Mouse (Mus musculus) gastrocnemius, postnatal 25 days (tissue): ENCODE results near the gene Gjb6. TPM values are rescaled to one million over a fixed set of nuclear protein-coding genes. Genes with fewer than 3 reads are reported as not detected.

ENCODE experiments used
- DNase-seq: peaks from one replicate; pipeline ENCODE4 v3.0.0; 2022
- long read RNA-seq, 2 experiments: library from polyadenylated mRNA; stranded (forward); transcript quantifications; one replicate each; pipeline ENCODE4 v2.0.0; 2021
- total RNA-seq, 2 experiments: library from RNA; stranded (reverse); gene quantifications; 1 replicate in 1 of 2; 2 replicates in 1 of 2; pipeline ENCODE4 v1.2.3; 2021

Gjb6 gene
- total RNA-seq, result under 1 TPM in 1 of 2 experiments, not detected in 1; 0.13 TPM
- long read RNA-seq, experiment 1, result 0 reads
- long read RNA-seq, experiment 2, result 0 reads

DNA sequence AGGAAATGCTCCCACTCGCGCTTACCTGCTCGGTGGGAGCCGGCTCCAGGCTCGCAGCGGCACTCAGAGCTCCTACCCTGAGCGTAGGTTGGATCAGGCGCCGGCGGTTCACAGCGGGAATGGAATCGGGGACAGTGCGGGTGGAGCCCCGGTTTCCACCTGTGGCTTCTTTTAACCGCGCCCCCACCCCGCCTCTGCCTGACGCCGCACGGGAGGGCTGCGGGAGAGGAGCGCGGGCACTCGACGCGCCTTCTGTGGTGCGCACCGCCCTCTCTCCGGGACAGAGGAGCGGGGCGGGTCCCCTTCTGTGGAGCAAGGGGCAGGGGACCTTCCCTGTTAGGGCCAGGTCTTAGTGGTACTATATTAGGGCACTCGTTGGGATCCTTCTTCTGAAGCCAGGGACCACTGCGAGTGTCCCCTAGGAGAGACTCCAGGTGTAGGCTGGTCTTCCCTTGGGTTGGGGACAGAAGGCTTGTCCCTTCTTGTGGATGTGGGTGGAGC is at the start of gene Gjb6:
Gjb6 (minus strand) TSS at position 451 of the 501 bp plus-strand sequence.
- DNase-seq, result no peak

DNA sequence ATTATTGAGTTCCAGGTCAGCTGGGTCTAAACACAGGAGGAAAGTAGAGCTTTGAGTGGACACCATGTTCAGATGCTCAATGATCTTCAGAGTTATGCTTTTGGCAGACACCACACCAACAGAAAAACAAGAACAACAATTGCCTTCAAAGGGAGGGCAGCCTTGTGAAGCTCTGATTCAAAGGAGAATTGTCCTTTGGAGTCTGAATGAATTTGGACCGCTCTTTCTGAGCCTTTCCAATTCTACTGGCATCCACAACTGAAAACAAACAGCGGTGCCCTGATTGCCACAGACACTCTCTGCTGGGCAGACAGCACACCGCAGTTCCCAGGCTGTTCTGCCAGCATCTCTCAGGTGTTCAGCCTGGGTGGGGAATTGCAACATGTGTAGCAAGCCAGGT is 32.1 kb upstream of the Gjb6 start:
- DNase-seq, result no peak

DNA sequence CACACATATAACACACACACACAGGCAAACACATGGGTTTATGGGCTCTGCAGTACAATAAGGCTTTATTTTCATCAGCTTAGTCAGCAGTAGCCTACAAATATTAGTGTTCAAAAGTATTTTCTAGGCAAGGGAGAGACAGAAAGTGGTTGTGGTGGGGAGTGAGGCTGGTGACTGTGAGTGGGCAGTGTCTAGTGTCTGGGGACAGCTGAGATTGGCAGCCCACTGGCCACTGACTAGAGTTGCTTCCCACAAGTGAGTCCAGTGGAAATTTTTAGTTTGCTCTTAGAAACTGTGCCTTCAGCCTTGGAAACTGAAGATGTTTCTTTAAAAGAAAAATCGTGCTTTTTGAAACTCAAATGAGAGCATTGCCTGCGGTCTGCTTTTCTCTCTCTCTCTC is 28.4 kb upstream of the Gjb6 start:
- no peak for DNase-seq

DNA sequence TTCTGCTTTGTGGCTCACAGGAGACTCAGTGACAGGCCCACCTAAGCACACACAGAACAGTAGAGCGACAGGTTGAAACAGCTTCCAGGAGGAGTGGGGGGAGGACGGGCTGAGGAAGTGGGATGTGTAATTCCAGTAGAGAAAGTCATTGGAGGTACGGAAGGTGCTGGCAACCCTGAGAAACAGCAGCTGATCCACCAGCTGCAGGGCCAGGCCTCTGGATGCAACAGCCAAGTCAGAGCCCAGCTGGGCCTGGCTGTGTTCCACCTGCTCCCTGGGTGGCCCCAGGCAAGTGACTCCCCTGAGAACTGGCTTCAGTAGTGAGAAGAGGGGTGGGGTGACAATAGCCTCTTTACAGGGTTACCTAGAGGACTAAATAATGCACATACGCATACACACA is 27.8 kb upstream of the Gjb6 start:
- peak; percentile 61 for DNase-seq

- no peak for DNase-seq
These were observed 21.5 kb upstream of the Gjb6 start for GRCm38 (mm10) chr14:57154916-57155315.

GRCm38 (mm10) chr14:57145741-57146140 is 12.3 kb upstream of the Gjb6 start:
- no peak for DNase-seq

GRCm38 (mm10) chr14:57135265-57135664 is 1.9 kb upstream of the Gjb6 start:
- DNase-seq, result no peak

GRCm38 (mm10) chr14:57127383-57127782 is 6.0 kb downstream of the Gjb6 start:
- DNase-seq, result no peak

DNA sequence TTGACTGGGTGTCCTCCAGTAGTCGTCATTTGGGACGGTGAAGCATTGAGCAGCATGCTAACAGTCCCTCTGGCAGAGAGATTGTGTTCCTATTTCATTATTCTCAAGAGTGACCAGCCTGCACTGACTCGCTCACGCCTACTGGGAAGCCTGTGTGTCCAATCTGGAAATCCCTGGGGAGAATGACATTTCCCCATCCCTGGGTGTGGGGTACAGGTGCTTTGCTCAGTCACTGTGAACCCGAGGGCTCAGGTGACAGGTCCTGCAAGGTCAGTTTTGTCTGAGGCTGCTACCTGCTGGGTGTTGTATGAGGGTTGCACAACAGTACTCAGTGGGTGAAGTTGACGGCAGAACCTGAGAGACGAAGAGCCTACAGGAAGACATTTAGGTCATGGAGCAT is 11.1 kb downstream of the Gjb6 start:
- no peak for DNase-seq

- no peak for DNase-seq
These were observed 17.4 kb downstream of the Gjb6 start, which contains the start of gene Gm4491 for GRCm38 (mm10) chr14:57115823-57116544. Gm4491 (minus strand) TSS chr14:57115883.

- no peak for DNase-seq
These were observed 24.2 kb downstream of the Gjb6 start for GRCm38 (mm10) chr14:57109194-57109593.

GRCm38 (mm10) chr14:57107916-57108315 is 25.5 kb downstream of the Gjb6 start:
- DNase-seq, result no peak

- DNase-seq, result no peak
These were observed 26.3 kb downstream of the Gjb6 start for GRCm38 (mm10) chr14:57107091-57107490.

GRCm38 (mm10) chr14:57105721-57106120 is 27.7 kb downstream of the Gjb6 start:
- no peak for DNase-seq

DNA sequence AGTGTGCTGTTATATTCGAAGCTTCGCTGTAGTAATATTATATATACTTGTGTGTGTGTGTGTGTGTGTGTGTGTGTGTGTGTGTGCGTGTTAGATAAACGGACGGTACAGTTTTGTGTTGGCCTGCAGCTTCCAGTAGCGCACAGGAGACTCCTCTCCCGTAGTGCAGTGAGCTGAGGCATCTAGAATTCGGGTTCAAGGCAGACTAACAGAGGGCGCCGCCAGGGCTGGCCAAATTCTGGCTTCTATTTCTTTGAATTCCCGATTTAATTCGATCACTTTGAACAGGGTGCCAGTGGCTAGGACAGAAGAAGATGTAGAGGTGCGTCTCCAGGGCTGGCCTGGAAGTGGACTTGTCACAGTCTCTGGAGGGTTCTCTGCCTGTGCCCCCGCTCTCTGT is 28.3 kb downstream of the Gjb6 start:
- DNase-seq, result no peak

- DNase-seq, result no peak
These were observed 29.0 kb downstream of the Gjb6 start, which contains the start of gene Gjb2 for GRCm38 (mm10) chr14:57104106-57105023. Gjb2 (minus strand) TSS chr14:57104702.

DNA sequence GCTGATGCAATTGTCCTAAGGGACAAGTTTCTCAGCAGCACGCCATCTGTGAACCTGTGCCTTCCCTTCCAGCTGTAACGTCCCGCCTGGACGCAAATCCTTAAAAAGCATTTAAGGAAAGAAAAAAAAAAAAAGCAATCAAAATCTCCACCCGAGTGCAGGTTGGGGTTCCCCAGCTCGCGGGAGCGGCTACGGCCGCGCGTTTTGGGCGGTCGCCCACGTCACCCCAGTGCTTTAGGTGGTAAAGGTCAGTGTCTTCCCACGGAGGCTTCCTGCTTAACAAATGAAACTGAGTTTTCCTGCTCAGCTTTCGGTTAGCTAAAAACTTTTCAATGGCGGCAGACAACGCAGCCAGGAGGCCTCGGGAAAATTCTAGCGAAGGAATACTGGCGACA is 29.7 kb downstream of the Gjb6 start:
- DNase-seq, result no peak

DNA sequence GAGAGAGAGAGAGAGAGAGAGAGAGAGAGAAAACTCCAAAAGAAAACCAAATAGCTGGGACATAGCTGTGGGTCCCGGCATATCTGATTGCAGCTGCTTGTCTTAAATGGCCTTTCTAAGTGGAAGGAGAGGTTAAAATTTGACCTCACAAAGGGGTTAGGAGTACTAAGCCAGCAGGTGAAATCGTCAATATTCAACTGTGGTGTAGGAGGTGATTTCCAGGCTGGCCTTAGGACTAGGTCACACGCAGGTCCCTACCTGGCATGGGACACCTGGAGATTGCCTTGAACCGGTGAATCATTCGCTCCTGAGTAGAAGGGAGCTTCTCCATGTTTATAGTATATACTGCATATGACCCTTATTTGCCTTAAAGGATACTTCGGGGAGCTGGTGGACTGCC is 30.3 kb downstream of the Gjb6 start:
- DNase-seq, result no peak

DNA sequence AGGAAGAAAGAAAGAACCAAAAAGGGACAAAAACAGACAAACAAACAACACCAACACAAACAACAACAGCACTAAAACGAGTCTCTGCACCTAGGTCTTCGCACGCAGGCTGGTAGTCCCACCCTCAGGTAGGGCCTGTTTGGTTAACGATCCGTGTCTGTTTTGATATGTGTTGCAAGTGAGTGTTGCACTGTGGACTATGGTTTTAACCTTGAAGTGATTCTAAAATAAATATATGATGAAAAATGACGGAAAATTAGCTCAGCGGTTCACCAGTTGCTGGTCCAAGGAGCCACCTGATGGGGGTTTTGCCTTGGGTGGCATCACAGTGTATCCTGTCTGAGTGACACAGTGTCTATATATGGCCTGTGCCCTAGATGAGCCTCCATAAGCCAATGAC is 31.8 kb downstream of the Gjb6 start:
- no peak for DNase-seq

DNA sequence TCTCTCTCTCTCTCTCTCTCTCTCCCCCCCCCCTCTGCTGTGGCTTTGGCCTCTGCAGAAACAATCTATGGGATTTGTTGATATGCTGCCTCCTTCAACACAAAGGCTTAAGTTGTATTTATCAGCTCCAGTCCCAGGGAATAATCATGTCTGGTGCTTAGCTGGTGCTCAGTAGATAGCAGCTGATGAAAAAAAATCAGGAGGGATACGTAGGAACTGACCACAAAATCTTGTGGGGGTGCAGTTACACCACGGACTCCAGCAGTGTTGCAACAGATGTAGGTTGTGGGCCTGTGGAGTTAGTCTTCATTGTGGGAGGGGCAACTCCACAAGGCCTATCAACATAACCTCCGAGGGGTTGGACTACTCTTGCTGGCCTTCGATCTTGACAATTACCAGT is 37.6 kb downstream of the Gjb6 start:
- no peak for DNase-seq

DNA sequence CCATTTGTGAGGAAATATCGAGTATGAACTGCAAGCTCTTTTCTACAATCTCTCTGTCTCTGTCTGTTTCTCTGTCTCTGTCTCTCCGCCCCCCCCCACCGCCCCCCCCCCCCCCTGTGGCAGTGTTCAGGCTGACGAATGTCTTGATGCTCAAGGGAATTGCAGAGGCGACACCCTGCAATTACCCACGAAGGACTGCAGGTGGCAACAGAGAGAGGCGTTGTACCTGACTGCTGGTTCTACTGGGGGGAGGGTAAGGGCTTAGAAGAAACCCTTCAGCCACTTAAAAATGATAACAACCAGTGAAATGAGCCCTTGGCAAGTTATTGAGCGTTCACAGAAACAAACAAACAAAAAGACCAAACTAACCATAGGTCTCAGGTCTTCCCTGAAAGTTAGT is 40.4 kb downstream of the Gjb6 start:
- DNase-seq, result no peak

- DNase-seq, result no peak
These were observed 43.4 kb downstream of the Gjb6 start for GRCm38 (mm10) chr14:57090001-57090400.

GRCm38 (mm10) chr14:57089107-57089506 is 44.3 kb downstream of the Gjb6 start:
- DNase-seq, result no peak
